Mouse (Mus musculus): Measurements from ENCODE around the gene Chrm3. TPM values are rescaled to one million over a fixed set of nuclear protein-coding genes. Genes with fewer than 3 reads are reported as not detected.

Chrm3 gene
- polyA plus RNA-seq, 2 experiments, result 0.98 to 1.8 TPM

DNA sequence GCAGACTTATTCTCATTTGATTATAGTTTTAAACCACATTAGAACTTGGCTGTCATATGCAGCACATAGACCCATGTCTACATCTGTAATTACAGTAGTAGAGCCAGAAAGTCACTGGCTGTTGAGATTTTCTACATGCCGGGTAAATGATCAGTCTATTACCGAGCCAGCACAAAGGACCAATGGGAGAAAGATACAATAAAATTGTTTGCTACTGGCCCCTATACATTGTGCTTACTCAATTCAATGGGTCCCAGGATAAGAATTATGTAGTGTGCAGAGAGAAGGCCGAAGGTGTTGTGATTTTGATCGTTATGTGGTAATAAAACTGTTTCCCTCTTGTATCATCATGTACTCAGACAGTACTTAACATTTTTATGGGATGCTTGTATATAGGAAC is 27.9 kb downstream of the Chrm3 start:
- Histone ChIP-seq H3K4me2 (replicated peaks; ENCODE audit: low read depth, low read length, severe bottlenecking) (no peak overlapping the region), H3K27me3 (ENCODE audit: control insufficient read depth, insufficient read depth, low read length) (no peaks in the 10 kb centered on the region), H3K4me3 (replicated peaks; ENCODE audit: low read length) (no peak overlapping the region), H3K4me1 (ENCODE audit: control insufficient read depth, insufficient read depth, low read length) (no peaks in the 10 kb centered on the region), H3K9me3 (ENCODE audit: control insufficient read depth, low read length) (no peaks in the 10 kb centered on the region), H3K36me3 (ENCODE audit: control insufficient read depth, insufficient read depth, low read length) (no peaks in the 10 kb centered on the region), H3K9ac (ENCODE audit: low read depth, low read length, severe bottlenecking) (no peak overlapping the region), H3K27ac (replicated peaks; ENCODE audit: low read depth, low read length) (no peak overlapping the region)
- no peak for TF ChIP-seq POLR2A (IDR thresholded peaks at IDR 0.05; ENCODE audit: borderline replicate concordance, extremely low read depth, insufficient read depth, insufficient read length)
- DNase-seq (ENCODE audit: low spot score), result no peak
- WGBS, result 67% methylated on average over 4 of the region's 4 CpGs
- ATAC-seq (ENCODE audit: low FRiP score, low read depth), result no peak

DNA sequence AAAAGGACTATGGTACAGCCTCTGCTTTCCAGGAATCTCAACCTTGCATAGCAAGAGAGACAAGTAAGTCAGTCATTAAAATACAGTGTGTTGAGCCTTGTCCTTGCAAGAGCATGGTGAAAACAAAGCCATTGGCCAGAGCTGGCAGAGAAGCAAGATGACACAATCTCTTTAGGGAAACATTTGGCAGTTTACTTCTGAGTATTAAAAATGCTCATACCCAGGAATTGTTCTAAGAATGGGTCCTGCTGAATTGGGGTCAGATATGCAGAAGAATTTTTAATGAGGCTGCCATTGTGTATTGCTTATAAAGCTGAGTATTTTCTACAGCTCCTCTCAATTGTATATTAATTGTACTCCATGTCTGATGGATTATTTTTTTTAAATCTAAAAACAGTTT is 50.8 kb downstream of the Chrm3 start:
- DNase-seq (ENCODE audit: low spot score), result no peak
- no peaks in the 10 kb centered on the region for H3K9me3 ChIP-seq (ENCODE audit: control insufficient read depth, low read length)

DNA sequence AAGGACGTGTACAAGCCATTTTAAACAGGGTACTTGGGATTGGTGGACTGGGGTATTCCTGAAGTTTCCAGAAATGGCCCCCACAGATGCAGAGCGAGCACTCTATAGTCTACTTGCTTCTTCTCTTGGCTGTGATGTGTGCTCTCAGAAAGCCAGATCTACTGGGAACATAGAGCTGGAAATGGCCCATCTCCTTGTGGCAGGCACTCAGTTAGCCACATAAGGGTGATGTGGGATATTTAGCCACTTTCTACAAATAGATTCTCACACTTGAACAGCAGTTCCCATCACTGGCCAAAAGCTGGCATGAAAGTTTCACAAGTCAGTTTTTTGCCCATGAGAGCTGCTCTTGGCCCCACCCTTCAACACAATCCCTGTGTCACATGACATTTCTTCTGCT is 65.5 kb downstream of the Chrm3 start:
- H3K27me3 ChIP-seq (ENCODE audit: control insufficient read depth, insufficient read depth, low read length), result no peaks in the 10 kb centered on the region
- no peak overlapping the region for H3K27ac ChIP-seq (replicated peaks; ENCODE audit: low read depth, low read length)
- no peak overlapping the region for H3K4me2 ChIP-seq (replicated peaks; ENCODE audit: low read depth, low read length, severe bottlenecking)
- H3K36me3 ChIP-seq (ENCODE audit: control insufficient read depth, insufficient read depth, low read length), result no peaks in the 10 kb centered on the region
- no peaks in the 10 kb centered on the region for H3K9me3 ChIP-seq (ENCODE audit: control insufficient read depth, low read length)
- 66% methylated on average over 2 of the region's 2 CpGs for WGBS
- no peak overlapping the region for H3K9ac ChIP-seq (ENCODE audit: low read depth, low read length, severe bottlenecking)
- TF ChIP-seq POLR2A (IDR thresholded peaks at IDR 0.05; ENCODE audit: borderline replicate concordance, extremely low read depth, insufficient read depth, insufficient read length), result no peak
- ATAC-seq (ENCODE audit: low FRiP score, low read depth) (no peak), DNase-seq (ENCODE audit: low spot score) (no peak)
- no peaks in the 10 kb centered on the region for H3K4me1 ChIP-seq (ENCODE audit: control insufficient read depth, insufficient read depth, low read length)
- no peak overlapping the region for H3K4me3 ChIP-seq (replicated peaks; ENCODE audit: low read length)

More for the DNA sequence above, 50.8 kb downstream of the Chrm3 start:
- no peak overlapping the region for H3K9ac ChIP-seq (ENCODE audit: low read depth, low read length, severe bottlenecking)
- H3K27ac ChIP-seq (replicated peaks; ENCODE audit: low read depth, low read length), result no peak overlapping the region
- H3K4me1 ChIP-seq (ENCODE audit: control insufficient read depth, insufficient read depth, low read length), result no peaks in the 10 kb centered on the region
- H3K4me2 ChIP-seq (replicated peaks; ENCODE audit: low read depth, low read length, severe bottlenecking), result no peak overlapping the region
- ATAC-seq (ENCODE audit: low FRiP score, low read depth), result no peak
- H3K27me3 ChIP-seq (ENCODE audit: control insufficient read depth, insufficient read depth, low read length), result no peaks in the 10 kb centered on the region
- TF ChIP-seq POLR2A (IDR thresholded peaks at IDR 0.05; ENCODE audit: borderline replicate concordance, extremely low read depth, insufficient read depth, insufficient read length), result no peak
- H3K4me3 ChIP-seq (replicated peaks; ENCODE audit: low read length), result no peak overlapping the region
- no peaks in the 10 kb centered on the region for H3K36me3 ChIP-seq (ENCODE audit: control insufficient read depth, insufficient read depth, low read length)

DNA sequence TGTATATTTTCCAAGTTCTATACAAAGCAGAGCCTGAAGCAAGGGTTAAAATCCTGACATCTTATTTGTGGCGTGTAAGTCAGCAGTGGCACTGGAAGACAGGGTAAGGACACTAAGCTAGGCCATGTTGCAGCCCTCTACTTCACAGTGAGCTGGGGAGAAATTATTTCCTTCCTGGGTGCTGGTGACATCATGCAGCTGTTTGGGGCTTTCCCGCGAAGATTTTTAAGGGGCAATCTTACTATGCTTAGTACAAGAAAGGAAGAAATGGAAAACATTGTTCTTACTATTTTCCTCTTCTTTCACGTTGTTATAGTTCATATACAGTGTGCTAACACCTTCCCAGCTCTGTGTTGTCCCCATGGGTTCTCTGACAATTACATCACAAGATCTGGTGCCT is 76.3 kb downstream of the Chrm3 start:
- Histone ChIP-seq H3K4me3 (replicated peaks; ENCODE audit: low read length) (no peak overlapping the region), H3K4me2 (replicated peaks; ENCODE audit: low read depth, low read length, severe bottlenecking) (no peak overlapping the region), H3K9ac (ENCODE audit: low read depth, low read length, severe bottlenecking) (no peak overlapping the region), H3K27me3 (ENCODE audit: control insufficient read depth, insufficient read depth, low read length) (no peaks in the 10 kb centered on the region), H3K27ac (replicated peaks; ENCODE audit: low read depth, low read length) (no peak overlapping the region), H3K9me3 (ENCODE audit: control insufficient read depth, low read length) (no peaks in the 10 kb centered on the region), H3K4me1 (ENCODE audit: control insufficient read depth, insufficient read depth, low read length) (no peaks in the 10 kb centered on the region), H3K36me3 (ENCODE audit: control insufficient read depth, insufficient read depth, low read length) (no peaks in the 10 kb centered on the region)
- TF ChIP-seq POLR2A (IDR thresholded peaks at IDR 0.05; ENCODE audit: borderline replicate concordance, extremely low read depth, insufficient read depth, insufficient read length), result no peak
- DNase-seq (ENCODE audit: low spot score) (no peak), ATAC-seq (ENCODE audit: low FRiP score, low read depth) (no peak)
- WGBS, result 75% methylated on average over 4 of the region's 4 CpGs

DNA sequence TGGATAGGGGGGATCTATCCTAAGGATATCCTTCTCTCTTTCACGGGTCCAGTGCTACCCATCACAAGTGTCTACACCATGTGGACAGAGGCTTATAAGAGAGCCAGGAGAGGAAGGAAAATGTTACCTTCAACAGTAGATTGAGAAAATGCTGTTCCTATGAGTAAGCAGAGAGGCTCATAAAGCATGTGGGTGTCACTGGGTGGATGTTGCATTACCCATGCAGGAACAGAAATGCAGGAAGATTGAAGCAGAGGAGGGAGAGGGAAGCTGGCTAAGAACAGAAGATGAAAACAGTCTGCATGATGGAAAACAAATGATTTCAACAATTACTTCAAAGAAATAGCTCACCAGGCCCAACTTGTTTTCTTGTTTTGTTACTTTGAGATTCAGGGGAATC is 85.7 kb downstream of the Chrm3 start:
- H3K36me3 ChIP-seq (ENCODE audit: control insufficient read depth, insufficient read depth, low read length), result no peaks in the 10 kb centered on the region
- WGBS, result 78% methylated on average over 1 of the region's 1 CpGs
- no peaks in the 10 kb centered on the region for H3K27me3 ChIP-seq (ENCODE audit: control insufficient read depth, insufficient read depth, low read length)
- H3K9ac ChIP-seq (ENCODE audit: low read depth, low read length, severe bottlenecking), result no peak overlapping the region
- ATAC-seq (ENCODE audit: low FRiP score, low read depth) (no peak), DNase-seq (ENCODE audit: low spot score) (no peak)
- no peaks in the 10 kb centered on the region for H3K9me3 ChIP-seq (ENCODE audit: control insufficient read depth, low read length)
- H3K27ac ChIP-seq (replicated peaks; ENCODE audit: low read depth, low read length), result no peak overlapping the region
- no peaks in the 10 kb centered on the region for H3K4me1 ChIP-seq (ENCODE audit: control insufficient read depth, insufficient read depth, low read length)
- no peak overlapping the region for H3K4me2 ChIP-seq (replicated peaks; ENCODE audit: low read depth, low read length, severe bottlenecking)
- no peak for TF ChIP-seq POLR2A (IDR thresholded peaks at IDR 0.05; ENCODE audit: borderline replicate concordance, extremely low read depth, insufficient read depth, insufficient read length)
- no peak overlapping the region for H3K4me3 ChIP-seq (replicated peaks; ENCODE audit: low read length)

DNA sequence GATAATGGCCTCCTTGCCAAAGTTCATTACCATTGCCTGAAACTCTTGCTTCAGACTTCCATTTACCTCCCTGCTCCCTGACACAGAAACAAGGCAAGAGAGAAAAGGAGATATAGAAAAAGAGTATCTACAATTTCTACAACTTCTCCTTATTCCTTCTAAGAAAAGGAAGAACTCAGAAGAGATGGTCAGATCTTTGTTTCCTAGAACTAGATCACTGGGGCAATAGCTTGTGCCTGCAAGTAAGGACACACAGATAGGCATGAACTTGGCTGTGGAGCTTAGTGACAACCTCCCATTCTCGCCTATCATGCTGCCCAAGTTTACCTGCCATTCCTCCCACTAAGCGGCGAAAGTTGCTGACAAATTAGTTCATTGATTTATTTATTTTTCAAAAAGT is 96.9 kb downstream of the Chrm3 start:
- Histone ChIP-seq H3K9me3 (ENCODE audit: control insufficient read depth, low read length) (no peaks in the 10 kb centered on the region), H3K36me3 (ENCODE audit: control insufficient read depth, insufficient read depth, low read length) (no peaks in the 10 kb centered on the region), H3K4me2 (replicated peaks; ENCODE audit: low read depth, low read length, severe bottlenecking) (no peak overlapping the region), H3K4me3 (replicated peaks; ENCODE audit: low read length) (no peak overlapping the region), H3K27ac (replicated peaks; ENCODE audit: low read depth, low read length) (no peak overlapping the region), H3K4me1 (ENCODE audit: control insufficient read depth, insufficient read depth, low read length) (no peaks in the 10 kb centered on the region), H3K27me3 (ENCODE audit: control insufficient read depth, insufficient read depth, low read length) (no peaks in the 10 kb centered on the region), H3K9ac (ENCODE audit: low read depth, low read length, severe bottlenecking) (no peak overlapping the region)
- DNase-seq (ENCODE audit: low spot score) (no peak), ATAC-seq (ENCODE audit: low FRiP score, low read depth) (no peak)
- 80% methylated on average over 3 of the region's 3 CpGs for WGBS
- no peak for TF ChIP-seq POLR2A (IDR thresholded peaks at IDR 0.05; ENCODE audit: borderline replicate concordance, extremely low read depth, insufficient read depth, insufficient read length)
